ENCODE assay signal across 22 mouse cellular contexts in genomic region chr16:46665566-46665965, GRCm38 (mm10).
A peak's percentile ranks its signal among the peaks of the same experiment; 100 is the strongest.
DNase-seq lines count a peak whose midpoint lies in the region; ATAC-seq and TF ChIP-seq lines count a peak whose summit lies in the region.
"Had no signal": no experiment of that assay in that cellular context is flagged by ENCODE, and none has a peak within 500 bp of the region (broad histone marks: within the 10 kb centered on the region; RNA-seq: fewer than 3 reads in every experiment).

No protein-coding gene starts in this region.

- CTCF ChIA-PET in Patski (lab: Charles Lee) = interaction anchor here (1.4 kb wide), 1 partner anchor 9 kb away, joined by 3 read pairs; no protein-coding TSS in a partner anchor

- H3K4me1 ChIP-seq in embryonic facial prominence, embryonic 14.5 days (ENCODE audit: control insufficient read depth, insufficient read depth, low read length) = no peaks in the 10 kb centered on the region
- H3K4me1 ChIP-seq in embryonic facial prominence, embryonic 10.5 days = no peaks in the 10 kb centered on the region
- H3K4me1 ChIP-seq in limb, embryonic 13.5 days = no peaks in the 10 kb centered on the region
- no peaks in the 10 kb centered on the region for H3K4me1 ChIP-seq in limb, embryonic 10.5 days
- H3K4me1 ChIP-seq in limb, embryonic 14.5 days (ENCODE audit: control insufficient read depth, insufficient read depth, low read length) = no peaks in the 10 kb centered on the region
- H3K4me1 ChIP-seq in intestine, embryonic 15.5 days (replicated peaks) = no peaks in the 10 kb centered on the region

- H3K9me3 ChIP-seq in embryonic facial prominence, embryonic 14.5 days (ENCODE audit: control insufficient read depth, low read length) = no peaks in the 10 kb centered on the region
- H3K9me3 ChIP-seq in embryonic facial prominence, embryonic 10.5 days = no peaks in the 10 kb centered on the region
- no peaks in the 10 kb centered on the region for H3K9me3 ChIP-seq in limb, embryonic 13.5 days
- H3K9me3 ChIP-seq in limb, embryonic 10.5 days (replicated peaks) = no peaks in the 10 kb centered on the region
- H3K9me3 ChIP-seq in limb, embryonic 14.5 days (ENCODE audit: control insufficient read depth, low read length) = no peaks in the 10 kb centered on the region
- H3K9me3 ChIP-seq in intestine, embryonic 15.5 days = no peaks in the 10 kb centered on the region

- no peak overlapping the region for H3K4me3 ChIP-seq in embryonic facial prominence, embryonic 14.5 days (ENCODE audit: low read depth, low read length)
- no peak overlapping the region for H3K4me3 ChIP-seq in embryonic facial prominence, embryonic 10.5 days
- no peak overlapping the region for H3K4me3 ChIP-seq in limb, embryonic 13.5 days
- no peak overlapping the region for H3K4me3 ChIP-seq in limb, embryonic 10.5 days
- H3K4me3 ChIP-seq in limb, embryonic 14.5 days (replicated peaks; ENCODE audit: low read length) = no peak overlapping the region
- H3K4me3 ChIP-seq in intestine, embryonic 15.5 days (replicated peaks) = no peak overlapping the region

- ATAC-seq in embryonic facial prominence, embryonic 14.5 days (ENCODE audit: low read depth) = 0 out of 2 replicates have a peak, but pooled peaks have one; percentile 22
- ATAC-seq in limb, embryonic 13.5 days (ENCODE audit: low FRiP score, low read depth) = peak; percentile 71; the same call in 1 of the 2 replicates
- ATAC-seq in Patski = peak; percentile 85
- peak; percentile 55; the same call in 1 of the 2 replicates for ATAC-seq in limb, embryonic 14.5 days (ENCODE audit: low FRiP score, low read depth)
- no peak for ATAC-seq in intestine, embryonic 15.5 days
- ATAC-seq in erythroblast, adult 5-6 weeks (replicated peaks; ENCODE audit: low FRiP score, poor library complexity, severe bottlenecking) = no peak
- ATAC-seq: activated CD4-positive, CD25-positive, alpha-beta regulatory T cell, adult 4 months; CD4-positive, CD25-positive, alpha-beta regulatory T cell, adult 4 months had no signal

- 71% methylated on average over 3 of the region's 3 CpGs for WGBS in embryonic facial prominence, embryonic 14.5 days
- whole genome bisulfite sequencing in embryonic facial prominence, embryonic 10.5 days = 85% methylated on average over 3 of the region's 3 CpGs
- WGBS in limb, embryonic 13.5 days = 69% methylated on average over 3 of the region's 3 CpGs
- 87% methylated on average over 3 of the region's 3 CpGs for whole genome bisulfite sequencing in limb, embryonic 10.5 days
- WGBS in limb, embryonic 14.5 days = 69% methylated on average over 3 of the region's 3 CpGs
- WGBS in intestine, embryonic 15.5 days = 82% methylated on average over 3 of the region's 3 CpGs

- TF ChIP-seq POLR2A in limb, embryonic 14.5 days (IDR thresholded peaks at IDR 0.05; ENCODE audit: borderline replicate concordance, extremely low read depth, insufficient read depth, insufficient read length) = no peak

- no peak overlapping the region for H3K27ac ChIP-seq in embryonic facial prominence, embryonic 14.5 days (replicated peaks; ENCODE audit: low read depth, low read length)
- no peak overlapping the region for H3K27ac ChIP-seq in embryonic facial prominence, embryonic 10.5 days (replicated peaks)
- no peak overlapping the region for H3K27ac ChIP-seq in limb, embryonic 13.5 days
- H3K27ac ChIP-seq in limb, embryonic 10.5 days = no peak overlapping the region
- no peak overlapping the region for H3K27ac ChIP-seq in limb, embryonic 14.5 days (replicated peaks; ENCODE audit: low read depth, low read length)
- no peak overlapping the region for H3K27ac ChIP-seq in intestine, embryonic 15.5 days

- H3K27me3 ChIP-seq in embryonic facial prominence, embryonic 14.5 days (replicated peaks; ENCODE audit: control insufficient read depth, insufficient read depth, low read length) = no peaks in the 10 kb centered on the region
- no peaks in the 10 kb centered on the region for H3K27me3 ChIP-seq in embryonic facial prominence, embryonic 10.5 days (replicated peaks; ENCODE audit: low read depth, poor library complexity, severe bottlenecking)
- no peaks in the 10 kb centered on the region for H3K27me3 ChIP-seq in limb, embryonic 13.5 days
- no peaks in the 10 kb centered on the region for H3K27me3 ChIP-seq in limb, embryonic 10.5 days (ENCODE audit: low read depth, poor library complexity, severe bottlenecking)
- H3K27me3 ChIP-seq in Patski = no peaks in the 10 kb centered on the region
- H3K27me3 ChIP-seq in limb, embryonic 14.5 days (ENCODE audit: control insufficient read depth, insufficient read depth, low read length) = no peaks in the 10 kb centered on the region
- no peaks in the 10 kb centered on the region for H3K27me3 ChIP-seq in intestine, embryonic 15.5 days (replicated peaks)
- H3K27me3 ChIP-seq: CH12.LX had no signal

- no peak overlapping the region for H3K4me2 ChIP-seq in embryonic facial prominence, embryonic 14.5 days (ENCODE audit: low read depth, low read length)
- no peak overlapping the region for H3K4me2 ChIP-seq in limb, embryonic 13.5 days (replicated peaks)
- no peak overlapping the region for H3K4me2 ChIP-seq in limb, embryonic 14.5 days (replicated peaks; ENCODE audit: low read depth, low read length, severe bottlenecking)
- no peak overlapping the region for H3K4me2 ChIP-seq in intestine, embryonic 15.5 days (replicated peaks)

- in situ Hi-C loops in Patski (cut with MboI; ENCODE audit: low pct_unique_long_range_greater_than_20kb) = no loop called here

- H3K9ac ChIP-seq in embryonic facial prominence, embryonic 14.5 days (ENCODE audit: low read depth, low read length) = no peak overlapping the region
- no peak overlapping the region for H3K9ac ChIP-seq in limb, embryonic 13.5 days
- H3K9ac ChIP-seq in limb, embryonic 14.5 days (ENCODE audit: low read depth, low read length, severe bottlenecking) = no peak overlapping the region
- no peak overlapping the region for H3K9ac ChIP-seq in intestine, embryonic 15.5 days

- no peaks in the 10 kb centered on the region for H3K36me3 ChIP-seq in embryonic facial prominence, embryonic 14.5 days (ENCODE audit: control insufficient read depth, insufficient read depth, low read length)
- no peaks in the 10 kb centered on the region for H3K36me3 ChIP-seq in embryonic facial prominence, embryonic 10.5 days (replicated peaks)
- H3K36me3 ChIP-seq in limb, embryonic 13.5 days = no peaks in the 10 kb centered on the region
- no peaks in the 10 kb centered on the region for H3K36me3 ChIP-seq in limb, embryonic 10.5 days
- no peaks in the 10 kb centered on the region for H3K36me3 ChIP-seq in limb, embryonic 14.5 days (ENCODE audit: control insufficient read depth, insufficient read depth, low read length)
- no peaks in the 10 kb centered on the region for H3K36me3 ChIP-seq in intestine, embryonic 15.5 days
- H3K36me3 ChIP-seq: G1E had no signal

- DNase-seq in embryonic facial prominence, embryonic 14.5 days (ENCODE audit: low spot score) = peak; percentile 5
- DNase-seq in embryonic facial prominence, embryonic 10.5 days (ENCODE audit: low spot score) = no peak
- DNase-seq in limb, embryonic 10.5 days (ENCODE audit: low spot score) = no peak
- DNase-seq in Patski (ENCODE audit: low read depth, low spot score) = peak; percentile 50
- DNase-seq in limb, embryonic 14.5 days (ENCODE audit: low spot score) = peak; percentile 3
- DNase-seq: adrenal gland, adult 2 months; adrenal gland, adult 8-10 months; adrenal gland, postnatal 10 days; adrenal gland, postnatal 14 days; adrenal gland, postnatal 25 days; adrenal gland, postnatal 36 days; B cell, adult 2 months; cerebellum, adult 11 months; cerebellum, adult 11-12 months; cerebellum, adult 18-20 months had no signal

- POLR2A ChIA-PET in Patski (lab: Charles Lee) = no interaction called here

- TF ChIP-seq CTCF in Patski (IDR thresholded peaks at IDR 0.05) = no peak

Comparison
In these comparisons a context has a peak if more than half of its experiments do, and no peak if none do; other contexts are left out.
1. DNase-seq: peak in embryonic facial prominence, embryonic 14.5 days (single experiment), Patski (single experiment) and limb, embryonic 14.5 days (single experiment); none in embryonic facial prominence, embryonic 10.5 days (single experiment) and limb, embryonic 10.5 days (single experiment).
2. ATAC-seq: peak in embryonic facial prominence, embryonic 14.5 days (single experiment), limb, embryonic 13.5 days (single experiment), Patski (single experiment) and limb, embryonic 14.5 days (single experiment); none in intestine, embryonic 15.5 days (single experiment) and erythroblast, adult 5-6 weeks (single experiment).